Mouse (Mus musculus): ENCODE data around the gene Tspan4. TPM values are rescaled to one million over a fixed set of nuclear protein-coding genes. Genes with fewer than 3 reads are reported as not detected.
A peak's percentile ranks its signal among the peaks of the same experiment; 100 is the strongest.

Tspan4 gene
- 21.2 and 22.3 TPM in 2 replicates for polyA plus RNA-seq (2014; fragmentation: Nextera tagmentation; extraction: Ambion mirVana)

DNA sequence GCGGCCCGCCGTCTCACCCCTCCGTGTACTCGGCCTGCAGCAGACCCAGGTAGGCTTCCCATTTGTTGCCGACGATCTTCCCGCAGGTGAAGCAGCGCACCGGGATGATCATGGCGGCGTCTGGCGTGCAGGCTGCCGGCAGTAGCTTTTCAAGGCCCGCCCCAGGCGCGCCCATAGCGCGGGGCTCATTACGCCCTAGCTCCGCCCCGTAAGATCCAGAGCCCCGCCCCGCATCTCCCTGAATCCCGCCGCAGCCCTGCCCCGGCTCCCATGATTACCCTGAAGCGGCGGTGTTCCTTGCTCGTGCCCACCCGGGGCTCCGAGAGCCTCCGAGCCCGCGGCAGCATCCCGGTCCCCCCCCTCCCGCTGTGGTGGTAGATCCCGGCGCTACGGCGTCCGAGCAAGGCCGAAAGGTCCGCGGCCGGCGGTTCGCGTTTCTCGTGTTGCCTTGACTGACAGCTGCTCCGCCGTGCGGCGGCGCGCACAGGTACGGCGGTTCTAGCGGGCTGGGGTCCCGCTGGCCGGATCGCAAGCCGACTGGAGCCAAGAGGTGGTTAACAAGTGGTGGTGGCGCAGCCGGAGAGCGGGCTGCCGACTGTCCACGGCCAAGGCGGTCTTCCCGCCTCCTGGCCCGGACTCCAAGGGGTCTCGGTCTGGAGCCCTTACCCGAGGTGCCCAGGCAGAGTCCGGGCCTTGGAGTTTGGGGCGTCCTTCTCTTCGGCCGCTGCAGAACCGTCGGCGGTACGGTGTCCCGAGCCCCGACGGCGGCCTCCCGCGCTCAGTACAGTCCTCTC lies at the start of gene Tspan4, which contains the start of gene Polr2l:
Gene Tspan4 (plus strand): TSS at position 230 of the 794 bp plus-strand sequence.
Gene Polr2l (minus strand): TSS at position 122 of the 794 bp plus-strand sequence.
- ATAC-seq (ENCODE audit: insufficient number of reproducible peaks, low FRiP score, low TSS enrichment, low read depth) (peak; percentile 49), DNase-seq (ENCODE audit: low spot score) (peak; percentile 89)
- Histone ChIP-seq H3K4me1 (ENCODE audit: control insufficient read depth, insufficient read depth, low read length) (peaks cover 18% of the 10 kb centered on the region), H3K36me3 (ENCODE audit: control insufficient read depth, insufficient read depth, low read length) (peaks cover 21% of the 10 kb centered on the region), H3K27me3 (ENCODE audit: control insufficient read depth, insufficient read depth, low read length) (no peaks in the 10 kb centered on the region), H3K9ac (ENCODE audit: low read length) (peak within 1 kb of the TSS; percentile 92), H3K27ac (replicated peaks; ENCODE audit: low read depth, low read length) (peak within 1 kb of the TSS; percentile 68), H3K4me2 (ENCODE audit: low read depth, severe bottlenecking) (peak within 1 kb of the TSS; percentile 90), H3K4me3 (ENCODE audit: low read depth, low read length) (peak within 1 kb of the TSS; percentile 80), H3K9me3 (ENCODE audit: control insufficient read depth, low read length) (no peaks in the 10 kb centered on the region)
- WGBS, result under 1% methylated on average over 85 of the region's 87 CpGs

DNA sequence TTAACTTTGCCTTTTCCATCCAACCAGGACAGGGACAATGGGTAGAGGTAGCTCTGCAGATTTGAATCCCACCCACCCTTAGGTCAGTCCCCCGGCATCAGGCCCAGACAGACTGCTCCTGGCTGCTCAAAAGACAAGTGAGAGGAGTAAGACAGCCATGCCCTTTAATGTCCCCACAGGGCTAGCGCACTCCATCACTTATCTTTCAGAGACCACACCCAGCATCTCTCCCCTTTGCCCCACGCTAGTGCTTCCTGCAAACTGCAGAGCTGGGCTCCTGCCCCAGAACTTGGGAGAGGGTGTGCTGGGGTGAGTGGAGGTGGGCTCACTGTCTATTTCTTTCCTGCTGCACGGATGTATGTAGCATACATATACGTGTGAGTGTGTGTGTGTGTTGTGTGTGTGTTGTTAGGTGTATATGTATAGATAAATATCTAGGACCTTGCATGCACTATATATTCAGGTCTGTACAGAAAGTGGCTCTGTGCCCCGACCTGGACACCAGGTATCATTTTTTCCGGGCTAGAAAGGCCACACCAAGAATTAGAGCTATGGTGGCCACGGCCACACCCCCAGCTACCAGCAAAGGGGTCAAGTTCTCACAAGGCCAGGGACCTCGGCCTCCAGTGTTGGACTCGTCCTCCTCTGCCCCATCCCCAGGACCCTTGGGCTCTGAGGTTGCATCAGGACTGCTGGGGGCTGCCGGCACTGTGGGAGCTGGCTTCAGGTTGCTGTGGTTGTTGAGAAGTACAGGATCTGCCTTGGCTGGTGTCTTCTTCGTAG lies 47.9 kb upstream of the Tspan4 start:
- Histone ChIP-seq H3K36me3 (ENCODE audit: control insufficient read depth, insufficient read depth, low read length) (no peaks in the 10 kb centered on the region; the same call in 1 of the 2 replicates), H3K27ac (replicated peaks; ENCODE audit: low read depth, low read length) (no peak overlapping the region), H3K9ac (ENCODE audit: low read length) (no peak overlapping the region), H3K4me2 (ENCODE audit: low read depth, severe bottlenecking) (no peak overlapping the region), H3K27me3 (ENCODE audit: control insufficient read depth, insufficient read depth, low read length) (no peaks in the 10 kb centered on the region), H3K4me3 (ENCODE audit: low read depth, low read length) (no peak overlapping the region), H3K9me3 (ENCODE audit: control insufficient read depth, low read length) (no peaks in the 10 kb centered on the region), H3K4me1 (ENCODE audit: control insufficient read depth, insufficient read depth, low read length) (peaks cover 4% of the 10 kb centered on the region; the same call in 1 of the 2 replicates)
- no peak for ATAC-seq (ENCODE audit: insufficient number of reproducible peaks, low FRiP score, low TSS enrichment, low read depth)
- no peak for DNase-seq (ENCODE audit: low spot score)
- 80% methylated on average over 12 of the region's 12 CpGs for WGBS

DNA sequence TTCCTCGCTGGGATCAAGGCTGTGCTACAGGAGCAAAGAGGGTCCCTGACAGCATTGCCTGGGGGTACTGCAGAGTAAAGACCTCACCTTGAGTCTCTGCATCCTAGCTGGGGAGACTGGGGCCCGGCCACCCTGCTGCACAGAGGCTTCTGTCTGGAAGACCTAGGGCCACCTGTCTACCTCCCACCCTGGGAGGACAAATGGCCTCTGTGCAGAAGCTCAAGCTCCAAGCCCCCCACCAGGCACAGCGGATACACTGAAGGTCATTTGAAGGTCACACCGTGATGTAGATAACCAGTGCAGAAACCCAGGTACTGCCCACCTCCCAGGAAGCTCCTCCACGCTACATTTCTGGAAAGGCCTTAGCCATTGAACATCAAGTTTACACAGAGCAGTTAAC lies 46.3 kb upstream of the Tspan4 start:
- peak overlapping the region; percentile 50 for H3K4me2 ChIP-seq (ENCODE audit: low read depth, severe bottlenecking)
- no peak overlapping the region for H3K27ac ChIP-seq (replicated peaks; ENCODE audit: low read depth, low read length)

DNA sequence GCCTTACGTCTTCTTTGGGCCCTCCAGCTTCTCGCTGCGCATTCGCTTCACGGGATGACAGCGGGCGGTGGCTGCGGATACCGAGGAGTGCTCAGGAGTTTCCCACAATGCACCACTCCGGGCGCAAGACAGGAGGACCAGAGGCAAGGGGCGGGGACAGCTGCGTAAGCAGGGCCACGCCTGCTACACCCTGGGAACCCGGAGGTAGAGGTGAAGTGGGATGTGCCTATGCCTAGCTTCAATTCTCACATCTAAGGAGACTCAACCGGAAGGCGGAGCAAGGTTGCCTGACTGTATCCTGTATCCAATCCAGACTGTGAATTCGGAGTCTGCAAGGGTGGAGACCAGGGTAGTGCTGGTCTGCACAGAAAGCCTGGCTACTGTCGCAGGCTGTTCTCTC lies 45.7 kb upstream of the Tspan4 start, which contains the start of gene Cend1:
Gene Cend1 (minus strand): TSS at position 182 of the 400 bp plus-strand sequence.
- ATAC-seq (ENCODE audit: insufficient number of reproducible peaks, low FRiP score, low TSS enrichment, low read depth) (peak; percentile 74; the same call in 1 of the 2 replicates), DNase-seq (ENCODE audit: low spot score) (peak; percentile 79)
- Histone ChIP-seq H3K27me3 (ENCODE audit: control insufficient read depth, insufficient read depth, low read length) (no peaks in the 10 kb centered on the region), H3K9me3 (ENCODE audit: control insufficient read depth, low read length) (no peaks in the 10 kb centered on the region), H3K9ac (ENCODE audit: low read length) (0 out of 2 replicates have a peak within 1 kb of the TSS, but pooled peaks have one; percentile 27), H3K4me1 (ENCODE audit: control insufficient read depth, insufficient read depth, low read length) (peaks cover 5% of the 10 kb centered on the region), H3K27ac (replicated peaks; ENCODE audit: low read depth, low read length) (no peak within 1 kb of the TSS; the same call in 1 of the 2 replicates), H3K4me2 (ENCODE audit: low read depth, severe bottlenecking) (peak within 1 kb of the TSS; percentile 50), H3K36me3 (ENCODE audit: control insufficient read depth, insufficient read depth, low read length) (no peaks in the 10 kb centered on the region; the same call in 1 of the 2 replicates), H3K4me3 (ENCODE audit: low read depth, low read length) (peak within 1 kb of the TSS; percentile 34)
- WGBS, result 3% methylated on average over 19 of the region's 19 CpGs

More for the DNA sequence above, 46.3 kb upstream of the Tspan4 start:
- H3K9ac ChIP-seq (ENCODE audit: low read length), result 0 out of 2 replicates have a peak overlapping the region, but pooled peaks have one; percentile 27
- 54% methylated on average over 5 of the region's 5 CpGs for whole genome bisulfite sequencing
- DNase-seq (ENCODE audit: low spot score) (no peak), ATAC-seq (ENCODE audit: insufficient number of reproducible peaks, low FRiP score, low TSS enrichment, low read depth) (no peak)
- no peaks in the 10 kb centered on the region; the same call in 1 of the 2 replicates for H3K36me3 ChIP-seq (ENCODE audit: control insufficient read depth, insufficient read depth, low read length)
- peaks cover 4% of the 10 kb centered on the region; the same call in 1 of the 2 replicates for H3K4me1 ChIP-seq (ENCODE audit: control insufficient read depth, insufficient read depth, low read length)
- H3K27me3 ChIP-seq (ENCODE audit: control insufficient read depth, insufficient read depth, low read length), result no peaks in the 10 kb centered on the region
- peak overlapping the region; percentile 34 for H3K4me3 ChIP-seq (ENCODE audit: low read depth, low read length)
- H3K9me3 ChIP-seq (ENCODE audit: control insufficient read depth, low read length), result no peaks in the 10 kb centered on the region

DNA sequence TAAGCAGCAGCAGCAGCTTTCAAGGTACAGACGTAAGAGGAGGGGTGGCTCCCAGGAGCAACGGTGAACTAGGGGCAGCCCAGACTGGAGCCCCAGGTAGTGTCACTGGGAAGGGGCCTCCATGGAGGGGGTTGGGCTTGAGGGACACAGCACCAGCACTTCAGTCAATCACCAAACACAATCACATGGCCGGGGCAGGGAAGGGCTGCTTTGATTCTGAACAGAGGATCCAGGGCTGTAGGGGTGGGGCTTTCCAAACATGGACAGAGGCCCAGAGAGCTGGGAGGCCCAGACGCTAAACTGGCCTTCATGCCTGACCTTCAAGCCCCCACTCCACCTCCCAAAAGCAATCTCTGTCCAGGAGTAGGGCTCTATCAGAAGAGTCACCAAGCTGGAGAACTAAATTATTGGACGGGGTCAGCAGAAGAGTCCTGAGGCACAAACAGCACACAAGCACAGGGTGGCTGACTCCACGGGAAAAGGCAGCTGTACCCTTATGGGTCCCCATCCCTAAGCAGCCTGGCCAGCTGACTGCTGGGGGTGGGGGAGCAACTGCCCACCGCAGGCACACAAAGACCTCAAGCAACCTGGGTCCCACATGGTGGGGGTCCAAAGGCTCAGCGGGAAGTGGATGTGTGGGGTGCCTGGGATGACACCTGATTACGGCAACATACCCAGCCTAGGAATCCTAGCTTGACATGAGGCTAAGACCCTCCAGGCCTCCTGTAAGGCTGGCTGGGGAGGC lies 45.0 kb upstream of the Tspan4 start:
- peak overlapping the region; percentile 50; the same call in 1 of the 2 replicates for H3K4me2 ChIP-seq (ENCODE audit: low read depth, severe bottlenecking)
- no peaks in the 10 kb centered on the region for H3K9me3 ChIP-seq (ENCODE audit: control insufficient read depth, low read length)
- WGBS, result 64% methylated on average over 9 of the region's 9 CpGs
- H3K4me3 ChIP-seq (ENCODE audit: low read depth, low read length), result no peak overlapping the region
- no peaks in the 10 kb centered on the region for H3K27me3 ChIP-seq (ENCODE audit: control insufficient read depth, insufficient read depth, low read length)
- no peaks in the 10 kb centered on the region; the same call in 1 of the 2 replicates for H3K36me3 ChIP-seq (ENCODE audit: control insufficient read depth, insufficient read depth, low read length)
- no peak for ATAC-seq (ENCODE audit: insufficient number of reproducible peaks, low FRiP score, low TSS enrichment, low read depth)
- no peak overlapping the region; the same call in 1 of the 2 replicates for H3K27ac ChIP-seq (replicated peaks; ENCODE audit: low read depth, low read length)
- no peak for DNase-seq (ENCODE audit: low spot score)
- H3K9ac ChIP-seq (ENCODE audit: low read length), result no peak overlapping the region
- H3K4me1 ChIP-seq (ENCODE audit: control insufficient read depth, insufficient read depth, low read length), result peaks cover 12% of the 10 kb centered on the region

DNA sequence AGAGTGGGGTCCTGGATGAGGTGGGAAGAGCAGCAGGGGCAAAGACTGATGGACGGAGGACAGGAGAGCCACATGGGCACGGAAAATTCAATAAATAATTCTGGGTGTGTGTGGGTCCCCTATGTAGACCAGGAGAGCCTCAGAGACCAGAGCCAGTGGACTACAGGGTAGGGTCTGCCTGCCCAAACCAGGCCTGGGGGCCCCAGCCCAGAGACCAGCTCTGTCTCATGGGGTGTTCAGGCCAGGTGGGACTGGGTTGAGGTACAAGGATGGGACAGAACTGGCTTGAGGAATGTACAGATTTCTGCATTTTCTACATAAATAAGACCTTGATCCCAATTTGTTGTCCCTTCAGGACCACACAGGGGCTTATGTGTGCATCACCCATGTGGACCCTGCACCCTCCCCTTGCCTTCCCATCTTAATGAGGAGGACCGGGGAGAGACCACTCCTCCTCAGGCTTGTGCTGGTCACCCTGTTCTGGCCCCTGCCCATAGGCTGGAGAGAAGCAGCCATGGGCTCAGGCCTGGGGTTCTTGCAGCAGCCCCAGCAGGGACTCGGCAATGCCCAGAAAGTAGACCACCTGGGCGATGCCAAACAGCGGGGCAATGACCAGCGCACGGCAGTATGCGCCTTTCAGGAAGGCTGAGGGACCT lies 44.3 kb upstream of the Tspan4 start:
- H3K4me1 ChIP-seq (ENCODE audit: control insufficient read depth, insufficient read depth, low read length), result peaks cover 12% of the 10 kb centered on the region

DNA sequence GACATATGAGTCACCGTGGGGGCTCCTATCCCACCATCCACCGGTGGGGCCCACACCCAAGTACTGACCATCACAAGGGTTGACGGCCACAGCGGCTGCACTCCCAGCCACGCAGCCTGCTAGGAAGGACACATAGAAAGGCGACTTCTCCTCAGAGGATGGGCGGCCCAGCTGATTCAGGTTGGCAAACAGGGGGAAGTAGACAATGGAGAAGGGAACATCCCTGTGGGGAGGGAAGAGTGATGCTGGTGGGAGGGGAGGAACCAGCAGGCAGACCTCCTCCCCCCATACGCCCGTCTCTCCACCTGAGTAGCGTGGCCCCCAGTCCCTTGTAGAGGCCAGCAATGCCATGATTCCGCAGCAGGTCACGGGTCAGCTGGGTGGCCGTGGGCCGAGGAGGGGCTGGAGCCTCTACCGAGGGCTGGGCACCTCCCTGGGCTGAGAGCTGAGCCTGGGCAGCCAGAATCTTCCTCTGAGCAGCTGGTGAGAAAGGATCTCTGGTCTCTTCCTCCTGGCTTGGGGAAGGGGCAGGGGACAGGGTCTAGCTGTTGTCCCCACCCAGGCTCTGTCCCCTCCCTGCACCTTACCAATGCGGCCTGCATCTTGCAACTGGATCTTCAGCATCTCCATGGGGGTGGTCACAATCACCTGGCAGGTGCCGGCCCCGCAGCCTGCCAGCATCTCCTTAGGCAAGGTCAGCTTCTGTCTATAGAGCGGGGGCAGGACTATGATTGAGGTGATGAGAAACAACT lies 43.4 kb upstream of the Tspan4 start:
- Histone ChIP-seq H3K27me3 (ENCODE audit: control insufficient read depth, insufficient read depth, low read length) (no peaks in the 10 kb centered on the region), H3K4me1 (ENCODE audit: control insufficient read depth, insufficient read depth, low read length) (peaks cover 12% of the 10 kb centered on the region), H3K36me3 (ENCODE audit: control insufficient read depth, insufficient read depth, low read length) (no peaks in the 10 kb centered on the region; the same call in 1 of the 2 replicates), H3K4me2 (ENCODE audit: low read depth, severe bottlenecking) (no peak overlapping the region), H3K27ac (replicated peaks; ENCODE audit: low read depth, low read length) (no peak overlapping the region), H3K9ac (ENCODE audit: low read length) (no peak overlapping the region), H3K4me3 (ENCODE audit: low read depth, low read length) (no peak overlapping the region), H3K9me3 (ENCODE audit: control insufficient read depth, low read length) (no peaks in the 10 kb centered on the region)
- 92% methylated on average over 18 of the region's 19 CpGs for WGBS
- DNase-seq (ENCODE audit: low spot score) (no peak), ATAC-seq (ENCODE audit: insufficient number of reproducible peaks, low FRiP score, low TSS enrichment, low read depth) (no peak)

More for the DNA sequence above, 44.3 kb upstream of the Tspan4 start:
- Histone ChIP-seq H3K27ac (replicated peaks; ENCODE audit: low read depth, low read length) (no peak overlapping the region), H3K36me3 (ENCODE audit: control insufficient read depth, insufficient read depth, low read length) (no peaks in the 10 kb centered on the region; the same call in 1 of the 2 replicates), H3K27me3 (ENCODE audit: control insufficient read depth, insufficient read depth, low read length) (no peaks in the 10 kb centered on the region), H3K4me2 (ENCODE audit: low read depth, severe bottlenecking) (no peak overlapping the region), H3K9ac (ENCODE audit: low read length) (no peak overlapping the region), H3K9me3 (ENCODE audit: control insufficient read depth, low read length) (no peaks in the 10 kb centered on the region), H3K4me3 (ENCODE audit: low read depth, low read length) (no peak overlapping the region)
- DNase-seq (ENCODE audit: low spot score), result no peak
- 94% methylated on average over 9 of the region's 9 CpGs for WGBS
- no peak for ATAC-seq (ENCODE audit: insufficient number of reproducible peaks, low FRiP score, low TSS enrichment, low read depth)

All from limb, embryonic 11.5 days (tissue).